Mouse (Mus musculus) CH12.LX (cell line): ENCODE data around the gene Matk. TPM values are rescaled to one million over a fixed set of nuclear protein-coding genes. Genes with fewer than 3 reads are reported as not detected.

Source experiments
- DNase-seq: peaks from one replicate; pipeline ENCODE4 v3.0.0-alpha.2; 2013; ENCODE audit errors: extremely low read depth
- H3K27ac ChIP-seq: 2 replicates; pipeline ENCODE4 v1.5.1; 2012; ENCODE audit warnings: low read depth, mild to moderate bottlenecking, control low read depth, moderate library complexity; ENCODE audit not compliant: insufficient read depth
- H3K27me3 ChIP-seq: replicated peaks from 2 replicates; pipeline ENCODE3; 2012; ENCODE audit warnings: inconsistent platforms
- H3K36me3 ChIP-seq, 2 experiments: replicated peaks in 1 of 2; 2 replicates each; pipeline versions ENCODE3 to v1.6.1; 2012; ENCODE audit warnings: inconsistent platforms in 1 of 2, low read length in 1 of 2, mild to moderate bottlenecking in 1 of 2, mixed read lengths in 1 of 2, moderate library complexity in 1 of 2; ENCODE audit not compliant: control insufficient read depth in 1 of 2, insufficient read depth in 1 of 2
- H3K4me1 ChIP-seq, 2 experiments: 2 replicates each; pipeline ENCODE4 v1.6.1; 2012; ENCODE audit warnings: inconsistent platforms in 1 of 2, moderate library complexity in 1 of 2; ENCODE audit not compliant: insufficient read depth in 2 of 2, control insufficient read depth in 1 of 2
- H3K4me2 ChIP-seq: 2 replicates; pipeline ENCODE4 v1.6.1; 2012; ENCODE audit warnings: low read depth, mild to moderate bottlenecking, control low read depth; ENCODE audit not compliant: poor library complexity, insufficient read depth, severe bottlenecking
- H3K4me3 ChIP-seq, 3 experiments: fragments of 150-350 bp in 1 of 3; sonication (generic) in 1 of 3; replicated peaks in 1 of 3; 2 replicates each; pipeline versions ENCODE3 to v1.5.1; 2011 to 2012; ENCODE audit warnings: low read depth in 2 of 3, low read length in 2 of 3, mild to moderate bottlenecking in 2 of 3, moderate library complexity in 2 of 3, control low read depth in 1 of 3, improper control_type of control experiment in 1 of 3, inconsistent platforms in 1 of 3, mixed read lengths in 1 of 3; ENCODE audit not compliant: poor library complexity in 1 of 3
- H3K79me2 ChIP-seq: replicated peaks from 2 replicates; pipeline ENCODE4 v1.6.1; 2012; ENCODE audit warnings: mild to moderate bottlenecking, moderate library complexity; ENCODE audit not compliant: control insufficient read depth, poor library complexity, insufficient read depth, severe bottlenecking; ENCODE audit errors: extremely low read depth
- H3K9ac ChIP-seq: 2 replicates; pipeline ENCODE4 v1.6.1; 2012; ENCODE audit warnings: low read depth, mild to moderate bottlenecking, control low read depth, moderate library complexity; ENCODE audit not compliant: insufficient read depth
- H3K9me3 ChIP-seq: replicated peaks from 2 replicates; pipeline ENCODE3; 2012; ENCODE audit warnings: low read length, inconsistent platforms, mixed read lengths
- BHLHE40 ChIP-seq: IDR thresholded peaks from 2 replicates; pipeline ENCODE4 v1.6.1; 2011; ENCODE audit warnings: mild to moderate bottlenecking, low read depth, low read length, improper control_type of control experiment
- CHD1 ChIP-seq: IDR thresholded peaks from 2 replicates; pipeline ENCODE4 v1.6.1; 2012; ENCODE audit warnings: low read depth, low read length, improper control_type of control experiment, inconsistent platforms
- CHD2 ChIP-seq: IDR thresholded peaks from 2 replicates; pipeline ENCODE4 v1.6.1; 2011; ENCODE audit warnings: low read length, improper control_type of control experiment
- ELF1 ChIP-seq: IDR thresholded peaks from 2 replicates; pipeline ENCODE4 v1.6.1; 2014; ENCODE audit warnings: low read depth, mild to moderate bottlenecking, inconsistent platforms, low read length, improper control_type of control experiment
- ETS1 ChIP-seq: conservative IDR thresholded peaks from 2 replicates; pipeline ENCODE4 v1.6.1; 2012; ENCODE audit warnings: low read depth, mild to moderate bottlenecking, inconsistent platforms, low read length, improper control_type of control experiment, moderate library complexity
- HCFC1 ChIP-seq: IDR thresholded peaks from 2 replicates; pipeline ENCODE4 v1.6.1; 2012; ENCODE audit warnings: low read depth, mild to moderate bottlenecking, inconsistent platforms, low read length, improper control_type of control experiment
- IRF4 ChIP-seq: IDR thresholded peaks from 2 replicates; pipeline ENCODE4 v1.6.1; 2014; ENCODE audit warnings: low read depth, mild to moderate bottlenecking, inconsistent platforms, low read length, improper control_type of control experiment
- JUN ChIP-seq: IDR thresholded peaks from 2 replicates; pipeline ENCODE4 v1.6.1; 2011; ENCODE audit warnings: low read depth, mild to moderate bottlenecking, low read length, improper control_type of control experiment, moderate library complexity; ENCODE audit not compliant: insufficient read depth
- JUND ChIP-seq: conservative IDR thresholded peaks from 2 replicates; pipeline ENCODE4 v1.6.1; 2011; ENCODE audit warnings: low read depth, low read length, improper control_type of control experiment
- KAT2A ChIP-seq: IDR thresholded peaks from 2 replicates; pipeline ENCODE4 v1.6.1; 2012; ENCODE audit warnings: low read length, improper control_type of control experiment, inconsistent platforms; ENCODE audit not compliant: insufficient replicate concordance
- MAFK ChIP-seq: IDR thresholded peaks from 2 replicates; pipeline ENCODE4 v1.6.1; 2011; ENCODE audit warnings: low read length, improper control_type of control experiment; ENCODE audit not compliant: insufficient replicate concordance
- MAX ChIP-seq: IDR thresholded peaks from 2 replicates; pipeline ENCODE4 v1.6.1; 2011; ENCODE audit warnings: low read length, improper control_type of control experiment
- MAZ ChIP-seq: IDR thresholded peaks from 2 replicates; pipeline ENCODE4 v1.6.1; 2012; ENCODE audit warnings: low read depth, mild to moderate bottlenecking, inconsistent platforms, low read length, improper control_type of control experiment, moderate library complexity
- MEF2A ChIP-seq: IDR thresholded peaks from 2 replicates; pipeline ENCODE4 v1.6.1; 2014; ENCODE audit warnings: low read depth, mild to moderate bottlenecking, inconsistent platforms, low read length, improper control_type of control experiment, borderline replicate concordance
- MYC ChIP-seq: IDR thresholded peaks from 2 replicates; pipeline ENCODE4 v1.6.1; 2011; ENCODE audit warnings: low read depth, mild to moderate bottlenecking, improper control_type of control experiment, low read length
- NRF1 ChIP-seq: IDR thresholded peaks from 2 replicates; pipeline ENCODE4 v1.6.1; 2014; ENCODE audit warnings: low read depth, mild to moderate bottlenecking, inconsistent platforms, low read length, improper control_type of control experiment, moderate library complexity
- POLR2A ChIP-seq: IDR thresholded peaks from 2 replicates; pipeline ENCODE4 v1.6.1; 2011; ENCODE audit warnings: low read depth, mild to moderate bottlenecking, improper control_type of control experiment, low read length
- POLR2AphosphoS2 ChIP-seq: IDR thresholded peaks from 2 replicates; pipeline ENCODE4 v1.6.1; 2011; ENCODE audit warnings: low read depth, low read length, improper control_type of control experiment
- RAD21 ChIP-seq: IDR thresholded peaks from 2 replicates; pipeline ENCODE4 v1.6.1; 2011; ENCODE audit warnings: low read depth, mild to moderate bottlenecking, low read length, improper control_type of control experiment, moderate library complexity
- RCOR1 ChIP-seq: conservative IDR thresholded peaks from 2 replicates; pipeline ENCODE4 v1.6.1; 2012; ENCODE audit warnings: low read depth, mild to moderate bottlenecking, inconsistent platforms, low read length, improper control_type of control experiment
- SIN3A ChIP-seq: IDR thresholded peaks from 2 replicates; pipeline ENCODE4 v1.6.1; 2012; ENCODE audit warnings: low read length, improper control_type of control experiment, inconsistent platforms
- SMC3 ChIP-seq: IDR thresholded peaks from 2 replicates; pipeline ENCODE4 v1.6.1; 2011; ENCODE audit warnings: low read depth, low read length, improper control_type of control experiment
- TBP ChIP-seq: conservative IDR thresholded peaks from 2 replicates; pipeline ENCODE4 v1.6.1; 2011; ENCODE audit warnings: low read depth, low read length, improper control_type of control experiment
- TCF12 ChIP-seq: IDR thresholded peaks from 2 replicates; pipeline ENCODE4 v1.6.1; 2014; ENCODE audit warnings: low read depth, mild to moderate bottlenecking, inconsistent platforms, low read length, improper control_type of control experiment
- USF1 ChIP-seq: IDR thresholded peaks from 2 replicates; pipeline ENCODE4 v1.6.1; 2014; ENCODE audit warnings: low read depth, mild to moderate bottlenecking, inconsistent platforms, low read length, improper control_type of control experiment
- USF2 ChIP-seq: conservative IDR thresholded peaks from 2 replicates; pipeline ENCODE4 v1.6.1; 2011; ENCODE audit warnings: low read depth, low read length, improper control_type of control experiment
- ZC3H11A ChIP-seq: IDR thresholded peaks from 2 replicates; pipeline ENCODE4 v1.6.1; 2012; ENCODE audit warnings: low read depth, mild to moderate bottlenecking, inconsistent platforms, low read length, improper control_type of control experiment
- ZKSCAN1 ChIP-seq: IDR thresholded peaks from 2 replicates; pipeline ENCODE4 v1.6.1; 2012; ENCODE audit warnings: low read depth, inconsistent platforms, low read length, improper control_type of control experiment, borderline replicate concordance
- ZMIZ1 ChIP-seq: IDR thresholded peaks from 2 replicates; pipeline ENCODE4 v1.6.1; 2012; ENCODE audit warnings: low read depth, mild to moderate bottlenecking, inconsistent platforms, low read length, improper control_type of control experiment
- dilution Hi-C: fragments of 300-500 bp; cut with MboI; formaldehyde crosslinking; loops from 2 replicates; pipeline ENCODE4 v1.14.3; 2020; ENCODE audit warnings: low sequenced_read_pairs; ENCODE audit not compliant: extremely low pct_unique_long_range_greater_than_20kb, extremely low pct_ligation_motif_present
- in situ Hi-C: fragments of 300-500 bp; cut with MboI; formaldehyde crosslinking; loops from 3 replicates; pipeline ENCODE4 v1.14.3; 2019; ENCODE audit warnings: low sequenced_read_pairs, low pct_ligation_motif_present, low pct_unique_long_range_greater_than_20kb, mixed read lengths
- polyA plus RNA-seq: library from polyadenylated mRNA; unstranded; fragments of >175 nt; gene quantifications from 2 replicates; pipeline ENCODE4 v1.2.1, GENCODE M21; 2012; ENCODE audit warnings: low read depth; ENCODE audit not compliant: insufficient read length
- total RNA-seq, 2 experiments: library from RNA; depleted of rRNA; stranded (reverse); fragments of 300-350 nt in 1 of 2; fragments of >200 nt in 1 of 2; gene quantifications; 2 replicates each; pipeline ENCODE4 v1.2.3; 2012 to 2014

The Matk gene
- total and polyA plus RNA-seq, 3 experiments: 2.5 to 5.2 (median 3.9) TPM

DNA sequence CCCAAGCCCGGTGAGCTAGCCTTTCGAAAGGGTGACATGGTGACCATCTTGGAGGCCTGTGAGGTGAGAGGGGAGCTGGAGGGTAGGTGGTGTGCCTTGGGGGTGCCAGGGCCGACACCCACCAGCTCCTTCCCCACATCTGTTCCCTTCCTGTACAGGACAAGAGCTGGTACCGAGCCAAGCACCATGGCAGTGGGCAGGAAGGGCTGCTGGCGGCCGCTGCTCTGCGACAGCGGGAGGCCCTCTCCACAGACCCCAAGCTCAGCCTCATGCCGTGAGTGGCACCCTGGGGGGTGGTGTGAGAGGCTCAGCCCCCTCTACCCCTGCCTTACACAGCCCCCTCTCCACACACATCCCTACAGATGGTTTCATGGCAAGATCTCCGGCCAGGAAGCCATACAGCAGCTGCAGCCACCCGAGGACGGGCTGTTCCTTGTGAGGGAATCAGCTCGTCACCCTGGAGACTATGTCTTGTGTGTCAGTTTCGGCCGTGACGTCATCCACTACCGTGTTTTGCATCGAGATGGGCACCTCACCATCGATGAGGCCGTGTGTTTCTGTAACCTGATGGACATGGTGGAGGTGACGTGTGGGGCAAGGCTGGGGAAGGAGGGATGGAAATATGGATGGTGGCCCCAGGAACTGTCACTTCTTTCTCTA, 6.6 kb downstream of the Matk start:
- peaks cover 22% of the 10 kb centered on the region for H3K9me3 ChIP-seq
- no peak overlapping the region for H3K4me3 ChIP-seq
- no peaks in the 10 kb centered on the region for H3K27me3 ChIP-seq
- no peak for DNase-seq
- H3K4me2 ChIP-seq: no peak overlapping the region
- H3K79me2 ChIP-seq: no peaks in the 10 kb centered on the region
- H3K9ac ChIP-seq: no peak overlapping the region
- TF ChIP-seq CHD2: no peak
- no peak for TF ChIP-seq POLR2A
- no peak for TF ChIP-seq ZC3H11A
- TF ChIP-seq MAZ: no peak
- no peak for TF ChIP-seq CHD1
- no peak for TF ChIP-seq KAT2A
- TF ChIP-seq SMC3: no peak
- TF ChIP-seq JUN: no peak
- TF ChIP-seq USF2: no peak
- no peak for TF ChIP-seq RAD21
- TF ChIP-seq ZMIZ1: no peak
- TF ChIP-seq POLR2AphosphoS2: no peak
- TF ChIP-seq TBP: no peak
- TF ChIP-seq MEF2A: no peak
- TF ChIP-seq SIN3A: no peak
- no peak for TF ChIP-seq TCF12
- no peak for TF ChIP-seq ZKSCAN1
- TF ChIP-seq HCFC1: no peak
- no peak for TF ChIP-seq RCOR1
- dilution Hi-C loops: no loop called here
- H3K36me3 ChIP-seq: peaks cover 18 to 37% of the 10 kb centered on the region in 2 experiments
- H3K4me1 ChIP-seq: peaks cover 16 to 50% of the 10 kb centered on the region in 2 experiments
- in situ Hi-C loops: no loop called here
- no peak overlapping the region for H3K27ac ChIP-seq

DNA sequence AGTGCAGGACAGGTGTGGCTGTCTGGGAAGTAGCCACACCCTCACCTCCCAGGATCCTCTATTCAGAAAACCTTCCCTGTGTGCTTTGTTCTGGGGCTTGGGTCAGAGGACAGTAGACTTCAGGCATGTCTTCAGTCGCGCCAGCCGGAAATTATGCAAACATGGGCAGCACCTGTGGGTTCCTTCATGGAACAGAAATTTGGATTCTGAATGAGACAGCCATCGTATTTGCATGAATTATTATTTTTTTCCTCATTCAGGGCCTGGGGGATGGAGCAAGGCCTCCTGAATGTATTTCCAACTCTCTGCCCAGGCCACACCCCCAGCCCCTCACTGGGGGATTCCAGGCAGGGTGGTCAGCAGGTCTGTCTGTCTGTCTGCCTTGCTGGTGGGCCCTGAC, 8.3 kb downstream of the Matk start:
- H3K4me3 ChIP-seq: peak overlapping the region in 2 of 3 experiments; percentile 10 to 17
- no peak overlapping the region for H3K4me2 ChIP-seq
- H3K79me2 ChIP-seq: peaks cover 4% of the 10 kb centered on the region; the same call in 1 of the 2 replicates
- peaks cover 29 to 52% of the 10 kb centered on the region in 2 experiments for H3K36me3 ChIP-seq
- in situ Hi-C loops (no loop called here), dilution Hi-C loops (no loop called here)
- H3K27ac ChIP-seq: peak overlapping the region; percentile 59
- no peak overlapping the region for H3K9ac ChIP-seq
- peak; percentile 89 for DNase-seq
- H3K9me3 ChIP-seq: peaks cover 22% of the 10 kb centered on the region
- peaks cover 20 to 56% of the 10 kb centered on the region in 2 experiments for H3K4me1 ChIP-seq
- no peaks in the 10 kb centered on the region for H3K27me3 ChIP-seq
- TF ChIP-seq SIN3A (0 out of 2 replicates have a peak, but pooled peaks have one; percentile 40), ELF1 (0 out of 2 replicates have a peak, but pooled peaks have one; percentile 37), RCOR1 (0 out of 2 replicates have a peak, but pooled peaks have one; percentile 23), USF1 (no peak), MAFK (0 out of 2 replicates have a peak, but pooled peaks have one; percentile 44), MEF2A (0 out of 2 replicates have a peak, but pooled peaks have one; percentile 64), ZC3H11A (no peak), POLR2A (no peak), ETS1 (peak; percentile 67), MAZ (no peak), RAD21 (no peak; the same call in 1 of the 2 replicates), ZMIZ1 (peak; percentile 28; the same call in 1 of the 2 replicates), IRF4 (peak; percentile 48), JUND (0 out of 2 replicates have a peak, but pooled peaks have one; percentile 40), MYC (0 out of 2 replicates have a peak, but pooled peaks have one; percentile 50), CHD1 (no peak), NRF1 (no peak), BHLHE40 (peak; percentile 52), CHD2 (peak; percentile 73), KAT2A (no peak), MAX (peak; percentile 29)
